Comparison of ENCODE assay signal across 11 mouse cellular contexts in genomic region chr17:46519971-46520370, GRCm38 (mm10). TPM values are rescaled to one million over a fixed set of nuclear protein-coding genes. Genes with fewer than 3 reads are reported as not detected.
DNase-seq lines count a peak whose midpoint lies in the region; ATAC-seq lines count a peak whose summit lies in the region.
"Had no signal": no experiment of that assay in that cellular context is flagged by ENCODE, and none has a peak within 500 bp of the region (broad histone marks: within the 10 kb centered on the region; RNA-seq: fewer than 3 reads in every experiment).

No protein-coding gene starts in this region.

- WGBS in heart, embryonic 16.5 days: 58% methylated on average over 10 of the region's 10 CpGs
- WGBS in neural tube, embryonic 12.5 days: 56% methylated on average over 10 of the region's 10 CpGs
- WGBS in limb, embryonic 12.5 days: 55% methylated on average over 10 of the region's 10 CpGs
- 52% methylated on average over 10 of the region's 10 CpGs for WGBS in stomach, embryonic 16.5 days

- no peak overlapping the region; the same call in 1 of the 2 replicates for H3K4me3 ChIP-seq in heart, embryonic 16.5 days (ENCODE audit: low read length)
- no peak overlapping the region for H3K4me3 ChIP-seq in neural tube, embryonic 12.5 days
- H3K4me3 ChIP-seq in limb, embryonic 12.5 days (replicated peaks): peak overlapping the region; percentile 21
- H3K4me3 ChIP-seq in stomach, embryonic 16.5 days (replicated peaks; ENCODE audit: low read length): peak overlapping the region; percentile 20
- H3K4me3 ChIP-seq: erythroblast, embryonic 14.5 days; layer of hippocampus, adult 2 months had no signal

- DNase-seq in heart, postnatal 36 days: no peak
- DNase-seq in neural tube, embryonic 10.5 days (ENCODE audit: extremely low spot score, low spot score): no peak
- DNase-seq in layer of hippocampus, adult 11-12 months (ENCODE audit: low spot score): no peak
- DNase-seq in frontal cortex, postnatal 36 days (ENCODE audit: low spot score in 2 of 2): no peak

- H3K9me3 ChIP-seq in heart, embryonic 16.5 days (replicated peaks; ENCODE audit: control insufficient read depth, low read length): no peaks in the 10 kb centered on the region
- H3K9me3 ChIP-seq in neural tube, embryonic 12.5 days: no peaks in the 10 kb centered on the region
- H3K9me3 ChIP-seq in limb, embryonic 12.5 days: no peaks in the 10 kb centered on the region
- H3K9me3 ChIP-seq in stomach, embryonic 16.5 days (replicated peaks; ENCODE audit: control insufficient read depth, low read length): no peaks in the 10 kb centered on the region

- no peak overlapping the region for H3K9ac ChIP-seq in heart, embryonic 16.5 days (ENCODE audit: low read length)
- no peak overlapping the region for H3K9ac ChIP-seq in neural tube, embryonic 12.5 days
- H3K9ac ChIP-seq in limb, embryonic 12.5 days (replicated peaks): peak overlapping the region; percentile 47
- peak overlapping the region; percentile 69; the same call in 1 of the 2 replicates for H3K9ac ChIP-seq in stomach, embryonic 16.5 days (ENCODE audit: low read length)
- H3K9ac ChIP-seq: liver, embryonic 14.5 days had no signal

- H3K27ac ChIP-seq in heart, embryonic 16.5 days (ENCODE audit: low read length): no peak overlapping the region
- H3K27ac ChIP-seq in neural tube, embryonic 12.5 days: no peak overlapping the region
- no peak overlapping the region for H3K27ac ChIP-seq in limb, embryonic 12.5 days
- no peak overlapping the region for H3K27ac ChIP-seq in stomach, embryonic 16.5 days (ENCODE audit: low read length)
- H3K27ac ChIP-seq: layer of hippocampus, adult 2 months; liver, embryonic 14.5 days had no signal

- no peak for ATAC-seq in heart, embryonic 16.5 days (replicated peaks; ENCODE audit: extremely low read depth, insufficient read depth, low FRiP score)
- no peak for ATAC-seq in neural tube, embryonic 12.5 days (ENCODE audit: low FRiP score, low read depth)
- ATAC-seq in limb, embryonic 12.5 days (ENCODE audit: insufficient number of reproducible peaks, insufficient read depth, low FRiP score, low TSS enrichment, low read depth): no peak
- ATAC-seq in stomach, embryonic 16.5 days (ENCODE audit: insufficient read depth, low FRiP score): no peak

- intact Hi-C loops in heart, postnatal 36 days (cut with DNase I): no loop called here

- no peaks in the 10 kb centered on the region for H3K27me3 ChIP-seq in heart, embryonic 16.5 days (ENCODE audit: control insufficient read depth, insufficient read depth, low read length)
- peaks cover 22% of the 10 kb centered on the region for H3K27me3 ChIP-seq in neural tube, embryonic 12.5 days (replicated peaks)
- H3K27me3 ChIP-seq in limb, embryonic 12.5 days: peaks cover 44% of the 10 kb centered on the region
- H3K27me3 ChIP-seq in stomach, embryonic 16.5 days (ENCODE audit: control insufficient read depth, insufficient read depth, low read length): no peaks in the 10 kb centered on the region

- peak overlapping the region; percentile 58 for H3K4me2 ChIP-seq in heart, embryonic 16.5 days (ENCODE audit: low read depth, low read length)
- peak overlapping the region; percentile 20; the same call in 1 of the 2 replicates for H3K4me2 ChIP-seq in neural tube, embryonic 12.5 days (replicated peaks)
- H3K4me2 ChIP-seq in limb, embryonic 12.5 days: peak overlapping the region; percentile 35
- H3K4me2 ChIP-seq in stomach, embryonic 16.5 days (ENCODE audit: low read depth, low read length): peak overlapping the region; percentile 48

- peaks cover 10% of the 10 kb centered on the region for H3K4me1 ChIP-seq in heart, embryonic 16.5 days (ENCODE audit: control insufficient read depth, insufficient read depth, low read length)
- no peaks in the 10 kb centered on the region for H3K4me1 ChIP-seq in neural tube, embryonic 12.5 days
- peaks cover 7% of the 10 kb centered on the region; the same call in 1 of the 2 replicates for H3K4me1 ChIP-seq in limb, embryonic 12.5 days (replicated peaks)
- H3K4me1 ChIP-seq in stomach, embryonic 16.5 days (ENCODE audit: control insufficient read depth, insufficient read depth, low read length): peaks cover 10% of the 10 kb centered on the region

- H3K36me3 ChIP-seq in heart, embryonic 16.5 days (ENCODE audit: control insufficient read depth, insufficient read depth): no peaks in the 10 kb centered on the region
- 0 out of 2 replicates have a peak, but pooled peaks cover 5% of the 10 kb centered on the region for H3K36me3 ChIP-seq in neural tube, embryonic 12.5 days
- H3K36me3 ChIP-seq in limb, embryonic 12.5 days: no peaks in the 10 kb centered on the region
- no peaks in the 10 kb centered on the region for H3K36me3 ChIP-seq in stomach, embryonic 16.5 days (ENCODE audit: control insufficient read depth, insufficient read depth, low read length)

RNA-seq across cellular contexts. Expression of gene Dnph1, which starts 23.5 kb away (rescaled TPM):
- polyA plus RNA-seq in heart, embryonic 16.5 days (2015; fragmentation: Nextera tagmentation; extraction: Ambion mirVana): 28.0 and 29.6 TPM in 2 replicates
- total RNA-seq in heart, postnatal 36 days (2021): 1 to 10 TPM in 1 of 2 experiments, under 1 TPM in 1; 0.89 to 2.2 TPM
- polyA plus RNA-seq in neural tube, embryonic 12.5 days (2016; fragmentation: Nextera tagmentation; extraction: Ambion mirVana): 40.5 and 42.3 TPM in 2 replicates
- polyA plus RNA-seq in limb, embryonic 12.5 days (2016; fragmentation: Nextera tagmentation; extraction: Ambion mirVana): 51.6 and 55.3 TPM in 2 replicates
- 40.4 and 45.3 TPM in 2 replicates for polyA plus RNA-seq in stomach, embryonic 16.5 days (2015; fragmentation: Nextera tagmentation; extraction: Ambion mirVana)

RNA-seq across cellular contexts. Expression of gene Cul9, which starts 26.2 kb away (rescaled TPM):
- polyA plus RNA-seq in heart, embryonic 16.5 days (2015; fragmentation: Nextera tagmentation; extraction: Ambion mirVana): 5.6 and 6.4 TPM in 2 replicates
- 10 to 100 TPM; 20.3 to 24.0 TPM for total RNA-seq in heart, postnatal 36 days (2021)
- 13.4 and 15.3 TPM in 2 replicates for polyA plus RNA-seq in neural tube, embryonic 12.5 days (2016; fragmentation: Nextera tagmentation; extraction: Ambion mirVana)
- 8.9 and 10.8 TPM in 2 replicates for polyA plus RNA-seq in limb, embryonic 12.5 days (2016; fragmentation: Nextera tagmentation; extraction: Ambion mirVana)
- polyA plus RNA-seq in stomach, embryonic 16.5 days (2015; fragmentation: Nextera tagmentation; extraction: Ambion mirVana): 3.2 and 4.0 TPM in 2 replicates

RNA-seq across cellular contexts. Expression of gene Ttbk1, which starts 32.5 kb away (rescaled TPM):
- polyA plus RNA-seq in heart, embryonic 16.5 days (2015; fragmentation: Nextera tagmentation; extraction: Ambion mirVana): 0.07 and 0.14 TPM in 2 replicates
- under 1 TPM; 0.19 TPM for total RNA-seq in heart, postnatal 36 days (2021)
- polyA plus RNA-seq in neural tube, embryonic 12.5 days (2016; fragmentation: Nextera tagmentation; extraction: Ambion mirVana): 6.2 and 7.1 TPM in 2 replicates
- polyA plus RNA-seq in limb, embryonic 12.5 days (2016; fragmentation: Nextera tagmentation; extraction: Ambion mirVana): 0.34 and 0.45 TPM in 2 replicates
- 0.12 and 0.19 TPM in 2 replicates for polyA plus RNA-seq in stomach, embryonic 16.5 days (2015; fragmentation: Nextera tagmentation; extraction: Ambion mirVana)

RNA-seq across cellular contexts. Expression of gene Srf, which starts 36.0 kb away (rescaled TPM):
- 11.0 and 12.4 TPM in 2 replicates for polyA plus RNA-seq in heart, embryonic 16.5 days (2015; fragmentation: Nextera tagmentation; extraction: Ambion mirVana)
- 10 to 100 TPM; 85.7 to 94.7 TPM for total RNA-seq in heart, postnatal 36 days (2021)
- polyA plus RNA-seq in neural tube, embryonic 12.5 days (2016; fragmentation: Nextera tagmentation; extraction: Ambion mirVana): 5.6 and 8.4 TPM in 2 replicates
- 11.8 and 12.4 TPM in 2 replicates for polyA plus RNA-seq in limb, embryonic 12.5 days (2016; fragmentation: Nextera tagmentation; extraction: Ambion mirVana)
- polyA plus RNA-seq in stomach, embryonic 16.5 days (2015; fragmentation: Nextera tagmentation; extraction: Ambion mirVana): 7.0 and 8.9 TPM in 2 replicates

Comparison
In these comparisons a context has a peak if more than half of its experiments do, and no peak if none do; other contexts are left out.
1. H3K4me3 ChIP-seq: peak in limb, embryonic 12.5 days (single experiment) and stomach, embryonic 16.5 days (single experiment); none in heart, embryonic 16.5 days (single experiment) and neural tube, embryonic 12.5 days (single experiment).
2. H3K9ac ChIP-seq: peak in limb, embryonic 12.5 days (single experiment) and stomach, embryonic 16.5 days (single experiment); none in heart, embryonic 16.5 days (single experiment) and neural tube, embryonic 12.5 days (single experiment).
3. Peak in every context shown above with its lines, with median percentiles within 50 percentile points of each other: H3K4me2 ChIP-seq.